Mouse (Mus musculus) liver, adult 10 weeks (tissue): ENCODE data around the gene Gbp4. TPM values are rescaled to one million over a fixed set of nuclear protein-coding genes. Genes with fewer than 3 reads are reported as not detected.

ENCODE experiments used
- polyA plus RNA-seq: library from polyadenylated mRNA; stranded (reverse); fragments of 350-450 nt; fragmentation: Illumina TruSeq; extraction: RNeasy Lipid Tissue Mini Kit (QIAGEN cat#74804); gene quantifications from one replicate; pipeline ENCODE4 v1.2.3, GENCODE M21; 2014; ENCODE audit warnings: low read depth, low replicate concordance

Gbp4 gene
- 5.9 TPM for polyA plus RNA-seq

GRCm38 (mm10) chr5:105139409-105140088, at the start of gene Gbp4, which contains the start of the genes Gbp9 and Gbp8:
Gene Gbp4, minus strand, starts transcription at chr5:105139586.
Gene Gbp9, minus strand, starts transcription at chr5:105139539.
Gene Gbp8, minus strand, starts transcription at chr5:105139540.

Other genes starting within 250 kb of the Gbp4 start
- gene Abcg3, start 156.9 kb downstream of the Gbp4 start, polyA plus RNA-seq: 4.6 TPM
- 6.2 TPM for gene Gbp9, start within 50 bp of the Gbp4 start, polyA plus RNA-seq
- 7.3 TPM for gene Gbp8, start within 50 bp of the Gbp4 start, polyA plus RNA-seq
- 34.8 TPM for gene Gbp10, start 99.9 kb upstream of the Gbp4 start, polyA plus RNA-seq
- not detected for gene Gm43302, start 154.1 kb upstream of the Gbp4 start, polyA plus RNA-seq
- 32.6 TPM for gene Gbp6, start 154.1 kb upstream of the Gbp4 start, polyA plus RNA-seq